Mouse (Mus musculus) gastrocnemius, adult 2 months (tissue): ENCODE measurements at regions not wholly inside any gene's neighbourhood (a gene's known extent, or its start where the extent isn't known, plus 50 kb on each side); places are given as distances from the start of the nearest gene placed in this dataset.

Source experiments
- DNase-seq: peaks from one replicate; pipeline ENCODE4 v3.0.0; 2022
- H3K27ac ChIP-seq: fragments of 200-600 bp; 2 replicates; pipeline ENCODE4 v1.8.1; 2022; ENCODE audit warnings: mild to moderate bottlenecking
- H3K4me3 ChIP-seq: fragments of 200-600 bp; 2 replicates; pipeline ENCODE4 v1.8.1; 2022; ENCODE audit warnings: mild to moderate bottlenecking, moderate library complexity
- CTCF ChIP-seq: fragments of 200-600 bp; IDR thresholded peaks from 2 replicates; pipeline ENCODE4 v1.8.1; 2022; ENCODE audit warnings: antibody characterized with exemption, mild to moderate bottlenecking, moderate library complexity
- intact Hi-C: fragments of 180-260 bp; cut with DNase I; formaldehyde crosslinking; loops from one replicate; pipeline ENCODE4 v1.15.1; 2025

DNA sequence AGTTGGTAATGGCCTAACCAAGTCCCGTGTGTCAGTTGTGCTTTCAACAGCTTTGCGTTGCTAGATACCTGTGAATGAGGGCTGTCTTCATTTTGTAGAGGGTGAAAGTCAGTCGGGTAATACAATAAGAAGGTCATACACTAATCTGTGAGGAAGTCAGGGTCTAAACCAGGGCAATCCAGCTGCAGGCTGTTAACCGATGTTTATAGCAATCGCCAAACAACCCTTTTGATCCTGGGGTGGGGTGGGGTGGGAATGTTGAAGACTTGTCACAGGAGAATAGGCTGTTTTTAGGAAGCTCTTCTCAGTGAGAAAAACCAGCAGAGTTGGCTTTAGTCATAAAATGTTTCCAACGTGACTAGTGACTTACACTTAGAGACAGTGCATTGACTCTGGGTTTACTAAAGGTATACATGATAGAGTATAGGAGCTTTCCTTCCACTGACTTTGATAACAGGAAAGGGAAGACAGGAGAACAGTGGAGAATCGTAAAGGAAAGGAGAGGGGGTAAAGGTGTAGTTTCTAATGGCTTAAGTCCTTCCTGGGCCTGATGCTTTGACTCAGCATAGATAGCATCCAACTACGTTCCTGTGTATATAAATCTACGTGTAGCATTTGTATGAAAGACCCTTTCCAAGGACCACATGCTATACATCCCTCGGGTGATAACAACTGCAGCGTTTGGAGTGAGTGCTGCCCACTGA lies 211.6 kb downstream of the Enc1 start:
- no peak for TF ChIP-seq CTCF
- intact Hi-C loops = no loop called here
- DNase-seq = no peak
- Histone ChIP-seq H3K27ac (no peak overlapping the region), H3K4me3 (no peak overlapping the region)

DNA sequence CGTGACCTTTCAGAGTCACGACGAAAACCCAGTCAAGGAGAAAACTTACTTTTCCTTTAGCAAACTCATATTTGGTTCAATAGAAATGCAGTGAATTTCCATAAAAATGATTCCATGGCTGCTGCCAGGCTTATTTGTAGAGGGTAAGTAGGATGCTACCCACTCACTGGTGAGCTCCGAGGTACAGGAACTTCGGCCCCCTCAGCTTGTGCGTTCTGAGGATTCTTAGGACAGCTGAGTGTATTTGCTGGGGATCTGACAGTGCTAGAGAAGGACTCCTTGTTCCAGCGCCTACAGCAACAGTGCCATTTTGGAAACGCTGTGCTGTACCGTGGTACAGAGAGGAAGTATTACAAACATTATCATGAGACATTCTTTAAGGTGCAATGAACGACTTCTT lies 210.4 kb downstream of the Enc1 start:
- no peak overlapping the region for H3K4me3 ChIP-seq
- DNase-seq = no peak
- TF ChIP-seq CTCF = no peak
- no peak overlapping the region for H3K27ac ChIP-seq
- intact Hi-C loops = no loop called here

- DNase-seq = no peak
- TF ChIP-seq CTCF = no peak
- Histone ChIP-seq H3K27ac (no peak overlapping the region), H3K4me3 (no peak overlapping the region)
- intact Hi-C loops = loop anchor here (10.0 kb wide), 1 partner anchor 203 kb away; the partner anchor contains the start of gene Enc1
These were observed 207.2 kb downstream of the Enc1 start for GRCm38 (mm10) chr13:97448123-97448522.

- intact Hi-C loops = loop anchor here (10.0 kb wide), 1 partner anchor 199 kb away; the partner anchor contains the start of gene Enc1
- TF ChIP-seq CTCF = no peak
- DNase-seq = no peak
These were observed 203.0 kb downstream of the Enc1 start for GRCm38 (mm10) chr13:97443731-97444428.

GRCm38 (mm10) chr13:97442806-97443205 lies 201.9 kb downstream of the Enc1 start:
- no peak overlapping the region for H3K27ac ChIP-seq
- no peak for DNase-seq
- intact Hi-C loops = loop anchor here (10.0 kb wide), 1 partner anchor 198 kb away; the partner anchor contains the start of gene Enc1
- H3K4me3 ChIP-seq = no peak overlapping the region
- no peak for TF ChIP-seq CTCF

More at GRCm38 (mm10) chr13:97443731-97444428, 203.0 kb downstream of the Enc1 start:
- Histone ChIP-seq H3K4me3 (no peak overlapping the region), H3K27ac (0 out of 2 replicates have a peak overlapping the region, but pooled peaks have one; percentile 43)

GRCm38 (mm10) chr13:97442283-97442682 lies 201.4 kb downstream of the Enc1 start:
- no peak overlapping the region for H3K4me3 ChIP-seq
- intact Hi-C loops = loop anchor here (10.0 kb wide), 1 partner anchor 197 kb away; the partner anchor contains the start of gene Enc1
- H3K27ac ChIP-seq = no peak overlapping the region
- no peak for TF ChIP-seq CTCF
- DNase-seq = no peak

- no peak overlapping the region for H3K4me3 ChIP-seq
- no peak for DNase-seq
- H3K27ac ChIP-seq = no peak overlapping the region
- TF ChIP-seq CTCF = no peak
- intact Hi-C loops = loop anchor here (10.0 kb wide), 1 partner anchor 197 kb away; the partner anchor contains the start of gene Enc1
These were observed 200.9 kb downstream of the Enc1 start for GRCm38 (mm10) chr13:97441803-97442202.

DNA sequence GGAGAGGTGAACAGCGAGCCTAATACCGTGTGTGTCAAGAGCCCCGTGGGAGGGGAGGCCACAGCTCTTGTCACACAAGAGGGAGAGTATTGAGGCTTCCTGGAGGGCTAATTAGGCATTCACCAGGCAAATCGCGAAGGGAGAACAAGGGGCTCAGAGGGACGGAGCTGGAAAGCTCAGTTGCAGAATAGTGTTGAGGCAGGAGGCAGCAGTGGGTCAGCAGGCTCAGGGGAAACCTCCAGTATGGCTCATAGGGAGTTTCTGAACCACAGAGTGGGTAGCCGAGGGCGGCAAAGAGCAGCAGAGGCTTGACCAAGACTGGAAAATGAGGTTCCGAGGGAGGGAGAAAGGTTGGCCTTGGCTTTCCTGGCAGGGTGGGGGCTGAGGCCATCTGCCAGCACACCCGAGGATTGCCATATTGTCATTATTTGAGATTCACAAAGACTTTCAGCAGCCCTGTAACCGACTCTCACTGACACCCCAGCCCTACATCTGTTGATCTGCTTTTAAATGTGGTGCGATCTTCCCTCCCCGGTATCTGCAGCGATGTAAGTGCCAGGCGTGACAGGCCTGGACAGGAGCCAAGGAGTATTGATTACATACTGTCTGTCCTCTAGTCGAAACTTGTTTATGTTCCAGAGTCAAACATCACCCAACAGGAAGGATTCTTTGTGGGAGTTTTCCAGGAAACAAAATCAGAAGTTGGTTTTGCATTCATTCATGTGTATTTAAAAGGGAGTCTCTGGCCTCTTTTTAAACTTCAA lies 198.5 kb downstream of the Enc1 start:
- Histone ChIP-seq H3K4me3 (no peak overlapping the region), H3K27ac (no peak overlapping the region)
- no peak for DNase-seq
- intact Hi-C loops = no loop called here
- TF ChIP-seq CTCF = no peak

GRCm38 (mm10) chr13:97438692-97439091 lies 197.8 kb downstream of the Enc1 start:
- no peak for DNase-seq
- no peak for TF ChIP-seq CTCF
- intact Hi-C loops = no loop called here
- no peak overlapping the region for H3K27ac ChIP-seq
- no peak overlapping the region for H3K4me3 ChIP-seq

DNA sequence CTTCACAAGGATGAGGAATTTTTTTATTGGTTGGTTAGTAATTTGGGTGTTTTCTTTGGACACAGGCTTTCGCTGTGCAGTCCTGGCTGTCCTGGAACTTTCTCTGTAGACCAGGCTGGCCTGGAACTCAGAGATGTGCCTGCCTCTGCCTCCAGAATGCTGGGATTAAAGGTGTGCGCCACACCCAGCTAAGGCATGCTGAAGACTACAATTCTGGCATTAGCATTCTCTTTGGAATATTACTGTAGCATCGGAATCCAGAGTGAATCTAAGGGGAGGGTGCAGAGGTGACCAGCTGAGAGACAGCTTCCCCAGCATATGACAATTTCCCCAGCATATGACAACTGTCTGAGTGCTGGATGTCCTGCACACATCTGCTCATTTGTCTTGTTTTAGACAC lies 197.4 kb downstream of the Enc1 start:
- H3K27ac ChIP-seq = no peak overlapping the region
- intact Hi-C loops = no loop called here

DNA sequence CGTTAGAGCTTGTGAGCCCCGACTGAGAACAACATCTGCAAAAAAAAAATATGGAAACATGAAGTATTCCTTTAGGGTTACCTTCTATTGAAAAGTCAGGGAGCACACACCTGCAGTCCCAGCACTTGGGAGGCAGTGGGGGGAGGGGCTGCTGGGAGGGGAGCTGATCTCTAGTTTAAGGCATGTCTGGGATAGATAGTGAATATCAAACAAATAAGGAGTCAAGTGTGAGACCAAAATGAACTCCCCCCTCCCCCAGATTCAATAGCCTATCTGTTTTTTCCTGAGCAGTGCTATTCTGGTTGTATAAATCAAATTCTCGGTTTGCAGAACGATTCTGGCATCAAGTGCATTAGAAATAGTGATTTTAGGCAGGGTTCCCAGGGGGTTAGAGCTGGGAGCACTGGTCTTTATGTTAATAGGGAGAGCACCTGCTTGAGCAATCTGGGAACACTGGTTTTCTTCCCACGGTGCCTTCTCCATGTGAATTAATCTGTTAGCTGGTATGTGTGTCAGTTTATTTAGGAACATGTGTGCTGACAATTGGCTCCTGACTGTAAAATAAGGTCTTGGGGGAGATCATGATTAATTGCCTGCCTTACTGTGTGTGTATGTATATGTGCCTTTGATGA lies 195.9 kb downstream of the Enc1 start:
- no peak overlapping the region for H3K27ac ChIP-seq

More for the DNA sequence above, 197.4 kb downstream of the Enc1 start:
- DNase-seq = no peak
- no peak overlapping the region for H3K4me3 ChIP-seq
- no peak for TF ChIP-seq CTCF

More for the DNA sequence above, 195.9 kb downstream of the Enc1 start:
- intact Hi-C loops = no loop called here
- no peak for TF ChIP-seq CTCF
- DNase-seq = no peak
- H3K4me3 ChIP-seq = no peak overlapping the region
